Mouse (Mus musculus): ENCODE results near the gene Nlgn1.

DNA sequence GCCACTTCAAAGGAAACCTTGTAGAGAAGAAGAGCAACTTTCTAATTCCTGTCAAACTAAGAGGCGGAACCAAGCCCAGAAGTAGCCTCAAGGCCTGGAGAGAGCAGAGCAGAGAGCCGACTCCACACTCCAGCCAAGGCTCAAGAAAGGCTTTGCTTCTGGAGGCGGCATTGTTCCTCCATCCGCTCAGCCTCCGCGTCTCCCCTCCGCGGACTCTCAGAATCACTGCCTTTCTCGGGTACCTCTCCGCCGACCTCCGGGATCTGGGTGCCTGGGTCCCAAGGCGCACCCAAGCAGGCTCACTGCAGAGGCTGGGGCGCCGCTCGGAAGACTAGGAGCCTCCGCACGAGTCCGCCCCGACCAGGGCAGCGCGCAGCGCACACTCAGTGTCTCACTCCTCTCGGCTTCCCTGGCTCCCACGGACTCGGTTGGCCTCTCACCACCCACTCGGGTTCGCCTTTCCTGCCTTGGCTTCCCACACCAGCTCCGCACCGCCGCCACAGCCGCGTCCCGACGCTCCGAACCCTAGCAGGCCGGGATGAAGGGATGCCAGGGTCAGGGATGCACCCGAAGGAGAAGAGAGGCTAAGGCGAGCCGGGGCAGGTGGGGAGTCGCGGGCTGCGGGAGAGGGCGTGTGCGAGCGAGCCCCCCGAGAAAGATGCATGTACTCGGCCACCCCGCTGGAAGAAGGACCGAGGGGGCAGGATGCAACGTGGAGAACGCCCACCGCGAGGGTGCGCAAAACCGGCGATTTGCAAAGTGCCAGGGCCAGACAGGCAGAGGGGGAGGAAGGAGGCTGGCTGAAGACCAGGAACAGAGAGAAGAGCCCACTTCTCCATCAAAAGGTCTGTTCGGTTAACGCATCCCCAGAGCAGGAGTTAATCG, 841 bp downstream of the Nlgn1 start:
- TF ChIP-seq CTCF (IDR thresholded peaks at IDR 0.05) (no peak), POLR2A (IDR thresholded peaks at IDR 0.05; ENCODE audit: insufficient read depth, low read depth, low read length) (no peak), EP300 (IDR thresholded peaks at IDR 0.05; ENCODE audit: insufficient read depth, low read depth, low read length) (no peak)
